Mouse (Mus musculus): Measurements from ENCODE around the gene Gm10428.

Gm10428 gene

GRCm38 (mm10) chr11:62752780-62753179, at the start of gene Gm10428:
TSS of gene Gm10428 (plus strand) at chr11:62753100.
- in situ Hi-C loops (cut with MboI; ENCODE audit: low pct_unique_long_range_greater_than_20kb in 1 of 2, low sequenced_read_pairs in 2 of 2, unreplicated experiment in 1 of 2): loop anchor here (10.0 to 25.0 kb wide), 3 partner anchors 142 to 385 kb away; partner anchors contain the start of gene Pmp22 (in 1 of the 2)

- in situ Hi-C loops (cut with MboI; ENCODE audit: low pct_unique_long_range_greater_than_20kb in 1 of 2, low sequenced_read_pairs in 2 of 2, unreplicated experiment in 1 of 2): no loop called here
Measured at GRCm38 (mm10) chr11:62706141-62706540, 46.8 kb upstream of the Gm10428 start.

- in situ Hi-C loops (cut with MboI; ENCODE audit: low pct_unique_long_range_greater_than_20kb in 1 of 2, low sequenced_read_pairs in 2 of 2, unreplicated experiment in 1 of 2): no loop called here
Measured at GRCm38 (mm10) chr11:62708252-62708651, 44.6 kb upstream of the Gm10428 start.

- in situ Hi-C loops (cut with MboI; ENCODE audit: low pct_unique_long_range_greater_than_20kb in 1 of 2, low sequenced_read_pairs in 2 of 2, unreplicated experiment in 1 of 2): no loop called here
Measured at GRCm38 (mm10) chr11:62710657-62711056, 42.2 kb upstream of the Gm10428 start.

- in situ Hi-C loops (cut with MboI; ENCODE audit: low pct_unique_long_range_greater_than_20kb in 1 of 2, low sequenced_read_pairs in 2 of 2, unreplicated experiment in 1 of 2): no loop called here
Measured at GRCm38 (mm10) chr11:62728276-62728675, 24.6 kb upstream of the Gm10428 start.

DNA sequence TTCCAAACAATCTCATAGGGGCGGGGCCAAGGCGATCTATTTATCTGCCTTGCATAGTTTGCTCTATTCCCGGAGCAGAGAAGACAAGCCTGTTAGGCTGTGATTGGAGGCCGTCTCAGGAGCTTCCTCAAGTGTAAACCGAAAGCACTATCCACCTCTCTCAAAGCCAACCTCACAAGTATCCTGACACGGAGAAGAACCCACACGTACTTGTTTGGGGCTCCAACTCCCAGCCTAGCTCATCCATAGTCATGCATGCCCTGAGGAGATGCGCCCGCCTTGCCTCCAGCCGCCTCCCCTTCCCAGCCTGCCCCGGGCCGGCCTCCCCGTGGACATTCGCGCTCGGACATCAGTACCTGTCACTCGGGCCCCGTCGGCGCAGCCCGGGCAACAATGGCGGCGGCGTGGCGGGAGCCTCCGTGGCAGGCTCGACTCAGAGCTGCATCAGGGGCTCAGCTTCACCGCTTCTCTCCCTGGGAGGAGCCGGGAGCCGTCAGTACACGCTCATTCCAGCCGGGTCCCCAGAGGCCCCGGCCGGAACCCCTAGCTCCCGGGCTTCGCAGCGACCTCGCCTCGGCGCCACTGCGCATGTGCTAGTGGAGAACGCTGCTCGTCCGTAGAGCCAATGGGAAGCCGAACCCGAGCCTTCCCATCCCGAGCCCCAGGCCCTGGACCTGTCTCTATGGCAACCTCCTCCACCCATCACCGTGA, 21.4 kb upstream of the Gm10428 start, which contains the start of gene Zfp287:
Zfp287 (minus strand) TSS at position 595 of the 711 bp plus-strand sequence.
- in situ Hi-C loops (cut with MboI; ENCODE audit: low pct_unique_long_range_greater_than_20kb in 1 of 2, low sequenced_read_pairs in 2 of 2, unreplicated experiment in 1 of 2): no loop called here

GRCm38 (mm10) chr11:62732022-62732387, 20.9 kb upstream of the Gm10428 start:
- in situ Hi-C loops (cut with MboI; ENCODE audit: low pct_unique_long_range_greater_than_20kb in 1 of 2, low sequenced_read_pairs in 2 of 2, unreplicated experiment in 1 of 2): no loop called here

- in situ Hi-C loops (cut with MboI; ENCODE audit: low pct_unique_long_range_greater_than_20kb in 1 of 2, low sequenced_read_pairs in 2 of 2, unreplicated experiment in 1 of 2): no loop called here
Measured at GRCm38 (mm10) chr11:62732665-62733064, 20.2 kb upstream of the Gm10428 start.

- in situ Hi-C loops (cut with MboI; ENCODE audit: low pct_unique_long_range_greater_than_20kb in 1 of 2, low sequenced_read_pairs in 2 of 2, unreplicated experiment in 1 of 2): loop anchor here in 1 of 2 experiments (10.0 kb wide), 1 partner anchor 424 kb away; no protein-coding TSS in a partner anchor
Measured at GRCm38 (mm10) chr11:62741186-62741585, 11.7 kb upstream of the Gm10428 start.

GRCm38 (mm10) chr11:62742261-62742957, 10.5 kb upstream of the Gm10428 start:
- in situ Hi-C loops (cut with MboI; ENCODE audit: low pct_unique_long_range_greater_than_20kb in 1 of 2, low sequenced_read_pairs in 2 of 2, unreplicated experiment in 1 of 2): loop anchor here in 1 of 2 experiments (10.0 kb wide), 1 partner anchor 422 kb away; no protein-coding TSS in a partner anchor

GRCm38 (mm10) chr11:62744103-62744502, 8.8 kb upstream of the Gm10428 start:
- in situ Hi-C loops (cut with MboI; ENCODE audit: low pct_unique_long_range_greater_than_20kb in 1 of 2, low sequenced_read_pairs in 2 of 2, unreplicated experiment in 1 of 2): loop anchor here in 1 of 2 experiments (10.0 kb wide), 1 partner anchor 421 kb away; no protein-coding TSS in a partner anchor

DNA sequence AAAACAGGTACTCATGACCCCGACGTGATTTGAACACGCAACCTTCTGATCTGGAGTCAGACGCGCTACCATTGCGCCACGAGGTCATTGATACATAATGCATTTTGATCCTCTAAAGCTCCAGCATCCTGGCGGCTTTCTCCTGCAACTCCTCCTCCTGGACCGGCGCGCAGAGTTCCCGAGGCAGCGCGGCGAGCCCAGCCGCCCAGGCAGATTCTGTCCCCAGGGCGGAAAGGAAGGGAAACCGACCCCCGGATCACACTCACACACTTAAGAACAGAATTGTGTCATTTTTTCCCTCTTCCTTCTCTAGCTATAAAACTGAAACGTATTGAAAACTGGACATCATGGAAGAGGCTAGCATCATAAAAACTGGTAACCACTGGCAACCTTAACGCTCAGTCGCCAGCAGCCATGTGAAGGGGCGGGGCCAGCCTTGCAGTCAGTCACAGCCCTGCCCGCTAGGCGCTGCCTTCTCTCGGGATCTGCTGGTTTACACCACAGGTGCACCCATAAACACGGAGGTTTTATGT, 6.8 kb upstream of the Gm10428 start:
- in situ Hi-C loops (cut with MboI; ENCODE audit: low pct_unique_long_range_greater_than_20kb in 1 of 2, low sequenced_read_pairs in 2 of 2, unreplicated experiment in 1 of 2): loop anchor here in 1 of 2 experiments (10.0 kb wide), 1 partner anchor 419 kb away; no protein-coding TSS in a partner anchor

- in situ Hi-C loops (cut with MboI; ENCODE audit: low pct_unique_long_range_greater_than_20kb in 1 of 2, low sequenced_read_pairs in 2 of 2, unreplicated experiment in 1 of 2): loop anchor here in 1 of 2 experiments (10.0 kb wide), 1 partner anchor 418 kb away; no protein-coding TSS in a partner anchor
Measured at GRCm38 (mm10) chr11:62747227-62747626, 5.7 kb upstream of the Gm10428 start.

DNA sequence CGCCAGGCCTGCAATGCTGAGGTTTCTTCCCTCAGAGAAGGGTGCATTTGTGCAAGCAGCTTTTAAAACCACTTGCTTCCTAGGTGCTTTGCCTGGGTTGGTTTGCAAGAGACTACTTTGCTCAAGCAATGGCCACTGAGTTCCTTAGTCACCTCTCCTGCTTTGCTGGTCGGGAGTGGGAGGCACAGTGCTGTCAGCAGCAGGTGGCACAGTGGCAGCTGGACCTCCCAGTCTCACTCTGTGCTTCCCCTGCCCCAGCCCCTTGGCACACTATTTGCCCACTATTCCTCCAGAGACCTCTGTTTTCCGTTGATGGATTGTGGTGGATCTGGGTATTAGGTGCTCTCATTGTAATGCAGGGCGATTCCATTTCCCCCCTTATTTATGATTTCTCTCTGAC, 4.8 kb upstream of the Gm10428 start:
- in situ Hi-C loops (cut with MboI; ENCODE audit: low pct_unique_long_range_greater_than_20kb in 1 of 2, low sequenced_read_pairs in 2 of 2, unreplicated experiment in 1 of 2): loop anchor here in 1 of 2 experiments (10.0 kb wide), 1 partner anchor 417 kb away; no protein-coding TSS in a partner anchor

DNA sequence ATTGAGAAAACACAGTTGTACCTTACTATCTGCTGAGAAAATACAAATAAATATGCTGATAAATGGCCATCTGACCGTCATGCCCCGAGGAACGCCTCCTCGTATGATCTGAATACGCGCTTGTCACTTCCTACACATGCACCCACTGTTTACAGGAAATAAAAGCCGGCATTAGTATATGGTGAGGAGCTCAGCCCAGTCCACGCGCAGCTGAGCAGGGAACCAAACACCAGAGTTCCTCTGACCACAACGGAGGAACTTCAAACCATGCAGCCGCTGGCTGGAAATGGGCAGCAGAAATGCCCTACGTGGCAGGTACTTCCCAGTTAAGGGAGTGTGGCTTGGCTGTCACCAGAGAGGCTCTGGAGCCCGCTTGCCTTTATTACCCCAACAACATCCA, 3.5 kb upstream of the Gm10428 start:
- in situ Hi-C loops (cut with MboI; ENCODE audit: low pct_unique_long_range_greater_than_20kb in 1 of 2, low sequenced_read_pairs in 2 of 2, unreplicated experiment in 1 of 2): loop anchor here in 1 of 2 experiments (10.0 kb wide), 1 partner anchor 415 kb away; no protein-coding TSS in a partner anchor

DNA sequence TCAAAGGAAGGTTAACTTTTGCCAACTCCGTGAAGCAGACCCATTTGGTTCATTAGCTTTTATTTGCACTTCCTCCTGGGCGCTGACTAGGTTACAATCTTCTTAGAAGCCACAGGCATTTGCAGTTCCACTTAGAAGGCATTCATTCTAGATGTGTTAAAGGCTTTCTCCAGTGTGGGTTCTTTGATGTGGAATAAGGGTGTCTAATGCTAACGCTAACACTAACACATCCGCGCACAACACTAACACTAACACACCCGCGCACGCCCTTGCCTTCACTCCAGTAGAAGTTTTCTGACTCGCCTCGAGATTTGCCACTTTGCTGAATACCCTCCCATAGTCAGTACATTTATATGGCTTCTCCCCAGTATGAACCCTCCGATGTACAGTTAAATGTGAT, 709 bp upstream of the Gm10428 start:
- in situ Hi-C loops (cut with MboI; ENCODE audit: low pct_unique_long_range_greater_than_20kb in 1 of 2, low sequenced_read_pairs in 2 of 2, unreplicated experiment in 1 of 2): loop anchor here (10.0 to 25.0 kb wide), 3 partner anchors 143 to 385 kb away; partner anchors contain the start of gene Pmp22 (in 1 of the 2)

- in situ Hi-C loops (cut with MboI; ENCODE audit: low pct_unique_long_range_greater_than_20kb in 1 of 2, low sequenced_read_pairs in 2 of 2, unreplicated experiment in 1 of 2): loop anchor here (5.0 to 25.0 kb wide), 4 partner anchors 138 to 381 kb away; partner anchors contain the start of gene Pmp22 (in 1 of the 2)
Measured at GRCm38 (mm10) chr11:62756456-62757142, 3.7 kb downstream of the Gm10428 start.

DNA sequence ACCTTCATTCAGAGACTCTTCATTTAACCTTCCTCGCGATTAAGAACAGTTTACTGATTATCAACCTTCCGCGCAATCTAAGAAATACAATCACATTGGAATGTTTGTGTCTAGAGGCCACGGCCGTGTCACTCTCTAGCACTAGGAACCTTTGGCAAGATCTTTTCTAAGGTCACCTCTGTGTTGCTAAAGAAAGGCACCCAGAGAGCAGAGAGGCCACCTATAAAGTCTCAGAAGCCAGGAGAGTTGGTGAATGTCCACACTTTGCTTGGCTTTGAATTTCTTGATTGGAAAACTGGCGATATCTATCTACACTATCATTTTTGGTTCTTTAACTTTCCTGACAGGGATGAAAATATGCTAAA, 4.2 kb downstream of the Gm10428 start:
- in situ Hi-C loops (cut with MboI; ENCODE audit: low pct_unique_long_range_greater_than_20kb in 1 of 2, low sequenced_read_pairs in 2 of 2, unreplicated experiment in 1 of 2): loop anchor here (5.0 to 25.0 kb wide), 4 partner anchors 138 to 380 kb away; partner anchors contain the start of gene Pmp22 (in 1 of the 2)

All from mouse embryonic stem cell (cell line).